Mouse (Mus musculus): ENCODE measurements around the gene Sprr2i. TPM values are rescaled to one million over a fixed set of nuclear protein-coding genes. Genes with fewer than 3 reads are reported as not detected.

The Sprr2i gene
- total RNA-seq (2023), result not detected

DNA sequence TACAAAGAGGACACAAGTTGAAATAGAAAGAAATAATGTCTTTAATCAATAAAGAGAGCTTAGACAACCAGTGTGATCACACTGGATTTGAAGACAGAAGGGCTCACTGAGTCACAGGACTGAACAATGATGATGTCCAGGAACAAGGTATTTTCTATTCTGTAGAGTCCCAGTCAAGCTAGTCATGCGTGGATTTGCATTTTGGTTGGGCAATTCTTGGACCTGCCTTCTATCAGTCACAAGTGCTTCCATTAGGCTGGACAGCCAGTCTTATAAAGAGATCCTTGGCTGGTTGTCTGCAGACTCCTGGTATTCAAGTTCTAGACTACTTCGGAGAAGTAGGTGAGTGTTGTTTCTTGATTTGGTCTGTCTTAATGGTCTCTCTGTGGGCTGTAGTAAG lies at the start of gene Sprr2i:
Sprr2i (plus strand) TSS at position 301 of the 400 bp plus-strand sequence.

DNA sequence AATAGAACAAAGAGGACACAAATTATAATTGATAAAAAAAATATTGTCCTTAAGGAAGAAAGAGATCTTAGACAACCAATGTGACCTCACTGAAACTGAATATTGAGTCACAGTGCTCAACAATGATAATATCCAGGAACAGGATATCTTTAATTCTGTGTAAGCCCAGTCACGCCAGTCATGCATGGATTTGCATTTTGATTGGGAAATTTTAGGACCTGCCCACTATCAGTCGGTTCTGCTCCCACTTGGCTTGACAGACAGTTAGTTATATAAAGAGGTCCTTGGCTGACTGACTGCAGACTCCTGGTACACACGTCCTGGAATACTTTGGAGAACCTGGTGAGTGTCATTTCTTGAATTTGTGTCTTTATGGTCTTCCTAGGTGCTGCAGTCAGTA lies 42.9 kb upstream of the Sprr2i start, which contains the start of gene Sprr2f:
Sprr2f (plus strand) TSS at position 301 of the 400 bp plus-strand sequence.

DNA sequence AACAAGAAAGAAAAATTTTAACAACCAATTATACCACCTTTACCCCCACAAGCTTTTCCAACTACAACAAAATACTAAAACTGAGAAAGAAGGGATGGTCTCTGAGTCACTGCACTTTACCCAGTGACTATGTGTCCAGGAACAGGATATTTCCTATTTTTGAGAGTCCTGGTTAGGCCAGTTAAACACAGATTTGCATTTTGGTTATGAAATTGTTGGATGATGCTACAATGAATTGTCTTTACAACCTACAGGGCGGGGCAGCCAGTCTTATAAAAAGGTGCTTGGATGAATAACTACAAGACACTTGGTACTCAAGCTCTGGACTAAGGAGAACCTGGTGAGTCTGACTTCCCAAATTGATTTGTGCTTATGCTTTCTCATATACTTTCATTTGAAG lies 22.4 kb upstream of the Sprr2i start, which contains the start of gene Sprr2h:
Sprr2h (plus strand) TSS at position 301 of the 400 bp plus-strand sequence.

DNA sequence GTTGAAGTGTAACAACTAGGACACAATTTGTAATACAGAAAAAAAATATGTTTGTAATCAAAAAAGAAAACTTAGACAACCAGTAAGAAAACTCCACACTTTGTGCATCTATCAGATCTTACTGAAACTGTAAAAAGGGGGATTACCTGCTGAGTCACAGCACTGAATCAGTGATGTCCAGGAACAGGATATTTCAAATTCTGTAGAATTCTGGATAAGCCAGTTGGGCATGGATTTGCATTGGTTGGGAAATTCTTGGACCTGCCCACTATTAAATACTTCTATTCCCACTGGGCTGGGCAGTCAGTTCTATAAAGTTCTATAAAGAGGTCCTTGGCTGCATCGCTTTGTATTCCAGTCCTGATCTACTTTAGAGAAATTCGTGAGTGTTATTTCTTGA lies 10.0 kb downstream of the Sprr2i start, which contains the start of gene Sprr2j-ps:
Sprr2j-ps (plus strand) TSS at position 301 of the 400 bp plus-strand sequence.

DNA sequence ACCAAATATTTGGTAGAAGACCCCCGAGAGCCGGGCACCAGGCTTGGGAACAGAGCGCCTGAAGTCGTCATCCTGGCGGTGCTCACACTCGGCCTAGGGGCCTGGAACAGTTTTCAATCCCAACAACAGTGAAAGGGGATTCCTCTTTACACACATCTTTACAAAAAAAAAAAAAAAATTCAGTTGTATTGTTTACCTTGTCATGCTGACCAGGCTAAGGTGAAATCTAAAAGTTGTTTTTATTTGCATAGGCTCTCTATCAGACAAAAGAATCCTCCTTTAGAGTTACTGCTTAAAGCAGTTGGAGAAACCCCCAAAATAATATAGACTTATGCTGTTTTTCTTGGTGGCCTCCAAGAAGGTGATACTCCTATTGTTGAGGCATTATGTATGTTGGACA lies 21.5 kb downstream of the Sprr2i start, which contains the start of gene Gm9774:
Gm9774 (minus strand) TSS at position 101 of the 400 bp plus-strand sequence.

DNA sequence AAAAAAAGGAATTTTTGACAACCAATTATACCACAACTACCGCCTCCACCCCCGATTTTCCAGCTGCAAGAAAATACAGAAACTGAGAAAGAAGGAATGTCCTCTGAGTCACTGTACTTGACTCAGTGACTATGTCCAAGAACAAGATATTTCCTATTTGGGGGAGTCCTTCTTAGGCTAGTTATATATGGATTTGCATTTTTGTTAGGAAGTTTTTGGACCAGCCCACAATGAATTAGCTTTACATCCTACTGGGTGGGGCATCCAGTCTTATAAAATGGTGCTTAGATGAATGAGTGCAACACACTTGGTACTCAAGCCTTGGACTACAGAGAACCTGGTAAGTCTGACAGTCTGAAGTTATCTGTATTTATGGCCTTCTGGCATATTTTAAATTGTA lies 24.5 kb downstream of the Sprr2i start, which contains the start of gene Sprr2k:
Sprr2k (plus strand) TSS at position 301 of the 400 bp plus-strand sequence.

DNA sequence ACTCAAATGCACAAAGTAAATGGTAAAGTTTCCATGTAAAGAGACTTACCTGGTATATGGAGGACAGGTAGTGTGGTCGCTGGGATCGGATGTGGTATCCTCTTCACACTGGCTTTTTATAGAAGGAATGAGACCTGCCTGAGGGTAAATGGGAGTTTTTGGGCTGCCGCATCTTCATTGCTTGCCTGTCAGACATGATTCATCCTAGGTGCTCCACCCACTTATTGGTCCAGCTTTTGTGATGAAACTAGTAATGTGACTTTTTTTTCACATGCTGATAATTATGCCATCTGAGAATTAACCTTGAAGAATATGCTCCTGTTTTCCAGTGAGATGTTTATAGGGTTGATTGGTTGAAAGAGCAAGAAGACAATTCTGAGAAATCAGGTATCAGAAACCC lies 30.9 kb downstream of the Sprr2i start, which contains the start of gene Sprr1b:
Sprr1b (minus strand) TSS at position 101 of the 400 bp plus-strand sequence.

DNA sequence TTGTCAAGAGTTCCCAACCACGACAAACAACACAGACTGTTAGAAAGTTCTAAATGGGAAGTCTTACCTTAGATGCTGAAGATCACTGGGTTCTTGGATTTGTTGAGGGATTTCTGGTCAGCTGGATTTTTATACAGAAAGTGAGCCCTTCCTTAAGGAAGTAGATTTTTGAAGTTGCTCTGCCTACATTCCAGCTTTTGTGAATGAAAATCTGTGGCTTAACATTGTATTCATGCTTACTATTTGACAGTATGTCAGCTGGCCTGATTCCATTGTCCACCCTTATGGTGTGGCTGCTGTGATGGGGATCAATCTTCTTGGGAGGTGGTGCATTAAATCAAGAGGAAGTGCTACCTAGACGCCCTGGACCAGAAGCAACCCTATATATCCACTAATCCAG lies 50.8 kb downstream of the Sprr2i start, which contains the start of gene Sprr3:
Sprr3 (minus strand) TSS at position 101 of the 400 bp plus-strand sequence.

Other genes with a start within 250 kb of the Sprr2i start
- not detected for gene Sprr2a1, start 192.2 kb upstream of the Sprr2i start, total RNA-seq (2023)
- not detected for gene Sprr2a2, start 192.1 kb upstream of the Sprr2i start, total RNA-seq (2023)
- not detected for gene Sprr2a3, start 122.6 kb upstream of the Sprr2i start, total RNA-seq (2023)
- gene Sprr2b, start 91.4 kb upstream of the Sprr2i start, total RNA-seq (2023), result not detected
- not detected for gene Sprr2d, start 68.9 kb upstream of the Sprr2i start, total RNA-seq (2023)
- not detected for gene Sprr2e, start 55.8 kb upstream of the Sprr2i start, total RNA-seq (2023)
- not detected for gene Sprr2f, start 42.8 kb upstream of the Sprr2i start, total RNA-seq (2023)
- not detected for gene Sprr2h, start 22.3 kb upstream of the Sprr2i start, total RNA-seq (2023)
- gene Sprr2j-ps, start 10.1 kb downstream of the Sprr2i start, total RNA-seq (2023), result not detected
- 0.76 TPM for gene Gm9774, start 21.4 kb downstream of the Sprr2i start, total RNA-seq (2023)
- gene Sprr2k, start 24.6 kb downstream of the Sprr2i start, total RNA-seq (2023), result not detected
- gene Sprr1b, start 30.8 kb downstream of the Sprr2i start, total RNA-seq (2023), result not detected
- gene Sprr3, start 50.7 kb downstream of the Sprr2i start, total RNA-seq (2023), result not detected
- not detected for gene Sprr1a, start 77.9 kb downstream of the Sprr2i start, total RNA-seq (2023)
- not detected for gene Sprr4, start 92.5 kb downstream of the Sprr2i start, total RNA-seq (2023)
- gene 2310046K23Rik, start 126.5 kb downstream of the Sprr2i start, total RNA-seq (2023), result not detected
- not detected for gene Ivl, start 165.7 kb downstream of the Sprr2i start, total RNA-seq (2023)
- not detected for gene Smcp, start 181.0 kb downstream of the Sprr2i start, total RNA-seq (2023)
- gene 2210017I01Rik, start 199.5 kb downstream of the Sprr2i start, total RNA-seq (2023), result not detected
- gene Lce6a, start 213.7 kb downstream of the Sprr2i start, total RNA-seq (2023), result not detected
- gene Lce1a1, start 240.3 kb downstream of the Sprr2i start, total RNA-seq (2023), result not detected
- gene Lce1b, start 248.9 kb downstream of the Sprr2i start, total RNA-seq (2023), result not detected